Mouse (Mus musculus): ENCODE data around the gene St7.

DNA sequence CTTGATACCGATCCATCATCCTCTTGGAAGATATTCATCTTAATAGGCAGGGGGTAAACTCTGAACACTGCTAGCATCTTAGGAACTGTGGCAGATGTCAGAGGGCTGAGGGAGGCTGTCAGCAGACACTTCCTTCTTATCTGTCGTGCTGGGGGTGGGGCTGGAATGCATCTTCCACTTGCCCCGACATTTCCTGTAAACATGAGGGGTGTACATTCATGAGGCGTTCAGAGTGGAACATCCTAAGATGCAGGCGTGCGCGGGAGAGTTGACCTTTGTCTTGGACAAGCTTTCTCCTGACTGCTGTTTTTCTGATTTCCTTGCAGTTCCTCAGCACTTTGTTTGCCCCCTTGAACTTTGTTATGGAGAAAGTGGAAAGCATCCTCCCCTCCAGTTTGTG lies 249.6 kb downstream of the St7 start:
- no peak for TF ChIP-seq POLR2A (IDR thresholded peaks at IDR 0.05; ENCODE audit: borderline replicate concordance, extremely low read depth, insufficient read depth, insufficient read length, poor library complexity, severe bottlenecking)
- no peak for TF ChIP-seq CTCF (IDR thresholded peaks at IDR 0.05; ENCODE audit: borderline replicate concordance, extremely low read depth, insufficient read depth, insufficient read length)
